Mouse (Mus musculus): ENCODE data around the gene Kmt2d. TPM values are rescaled to one million over a fixed set of nuclear protein-coding genes. Genes with fewer than 3 reads are reported as not detected.

Gene Kmt2d
- polyA plus RNA-seq, 1 experiment from 2014 or later = 13.3 TPM

- Histone ChIP-seq H3K27me3 (ENCODE audit: control insufficient read depth, insufficient read depth, low read length) (no peaks in the 10 kb centered on the region), H3K36me3 (ENCODE audit: control insufficient read depth, insufficient read depth, low read length) (no peaks in the 10 kb centered on the region), H3K4me3 (ENCODE audit: low read depth, low read length) (no peak overlapping the region), H3K9me3 (ENCODE audit: control insufficient read depth, low read length) (no peaks in the 10 kb centered on the region), H3K4me1 (ENCODE audit: control insufficient read depth, insufficient read depth, low read length) (peaks cover 11% of the 10 kb centered on the region; the same call in 1 of the 2 replicates), H3K9ac (ENCODE audit: low read length) (no peak overlapping the region), H3K27ac (ENCODE audit: low read depth, low read length) (no peak overlapping the region), H3K4me2 (no peak overlapping the region)
- ATAC-seq (ENCODE audit: low FRiP score) (no peak), DNase-seq (ENCODE audit: low spot score, missing footprints) (peak; percentile 96)
- 23% methylated on average over 3 of the region's 3 CpGs for WGBS
Observed at GRCm38 (mm10) chr15:98877331-98877730, 6.3 kb upstream of the Kmt2d start.

- peak overlapping the region; percentile 95 for H3K9ac ChIP-seq (ENCODE audit: low read length)
- H3K27me3 ChIP-seq (ENCODE audit: control insufficient read depth, insufficient read depth, low read length) = no peaks in the 10 kb centered on the region
- peak; percentile 90 for ATAC-seq (ENCODE audit: low FRiP score)
- peak; percentile 99 for DNase-seq (ENCODE audit: low spot score, missing footprints)
- no peaks in the 10 kb centered on the region for H3K36me3 ChIP-seq (ENCODE audit: control insufficient read depth, insufficient read depth, low read length)
- WGBS = 1% methylated on average over 51 of the region's 51 CpGs
- H3K4me2 ChIP-seq = peak overlapping the region; percentile 100
- H3K27ac ChIP-seq (ENCODE audit: low read depth, low read length) = peak overlapping the region; percentile 93
- H3K4me3 ChIP-seq (ENCODE audit: low read depth, low read length) = peak overlapping the region; percentile 99
- peaks cover 32% of the 10 kb centered on the region for H3K4me1 ChIP-seq (ENCODE audit: control insufficient read depth, insufficient read depth, low read length)
- no peaks in the 10 kb centered on the region for H3K9me3 ChIP-seq (ENCODE audit: control insufficient read depth, low read length)
Observed at GRCm38 (mm10) chr15:98871916-98872888, 1.2 kb upstream of the Kmt2d start.

- H3K4me2 ChIP-seq = peak overlapping the region; percentile 100
- DNase-seq (ENCODE audit: low spot score, missing footprints) (peak; percentile 94), ATAC-seq (ENCODE audit: low FRiP score) (no peak)
- no peaks in the 10 kb centered on the region for H3K9me3 ChIP-seq (ENCODE audit: control insufficient read depth, low read length)
- H3K36me3 ChIP-seq (ENCODE audit: control insufficient read depth, insufficient read depth, low read length) = peaks cover 7% of the 10 kb centered on the region; the same call in 1 of the 2 replicates
- H3K4me3 ChIP-seq (ENCODE audit: low read depth, low read length) = peak overlapping the region; percentile 99
- no peaks in the 10 kb centered on the region for H3K27me3 ChIP-seq (ENCODE audit: control insufficient read depth, insufficient read depth, low read length)
- peaks cover 32% of the 10 kb centered on the region for H3K4me1 ChIP-seq (ENCODE audit: control insufficient read depth, insufficient read depth, low read length)
- peak overlapping the region; percentile 95 for H3K9ac ChIP-seq (ENCODE audit: low read length)
- WGBS = under 1% methylated on average over 14 of the region's 16 CpGs
- H3K27ac ChIP-seq (ENCODE audit: low read depth, low read length) = peak overlapping the region; percentile 93; the same call in 1 of the 2 replicates
Observed at GRCm38 (mm10) chr15:98870179-98871069, 580 bp downstream of the Kmt2d start.

GRCm38 (mm10) chr15:98869342-98870178, 1.4 kb downstream of the Kmt2d start:
- Histone ChIP-seq H3K4me3 (ENCODE audit: low read depth, low read length) (peak overlapping the region; percentile 99), H3K36me3 (ENCODE audit: control insufficient read depth, insufficient read depth, low read length) (peaks cover 11% of the 10 kb centered on the region), H3K27ac (ENCODE audit: low read depth, low read length) (no peak overlapping the region; the same call in 1 of the 2 replicates), H3K9ac (ENCODE audit: low read length) (peak overlapping the region; percentile 95), H3K9me3 (ENCODE audit: control insufficient read depth, low read length) (no peaks in the 10 kb centered on the region), H3K4me1 (ENCODE audit: control insufficient read depth, insufficient read depth, low read length) (peaks cover 32% of the 10 kb centered on the region), H3K4me2 (peak overlapping the region; percentile 100), H3K27me3 (ENCODE audit: control insufficient read depth, insufficient read depth, low read length) (no peaks in the 10 kb centered on the region)
- WGBS = 13% methylated on average over 8 of the region's 8 CpGs
- DNase-seq (ENCODE audit: low spot score, missing footprints) (peak; percentile 89), ATAC-seq (ENCODE audit: low FRiP score) (no peak)

- 40% methylated on average over 11 of the region's 11 CpGs for WGBS
- no peaks in the 10 kb centered on the region for H3K27me3 ChIP-seq (ENCODE audit: control insufficient read depth, insufficient read depth, low read length)
- DNase-seq (ENCODE audit: low spot score, missing footprints) (no peak), ATAC-seq (ENCODE audit: low FRiP score) (no peak)
- H3K27ac ChIP-seq (ENCODE audit: low read depth, low read length) = no peak overlapping the region
- H3K9ac ChIP-seq (ENCODE audit: low read length) = peak overlapping the region; percentile 95
- H3K4me1 ChIP-seq (ENCODE audit: control insufficient read depth, insufficient read depth, low read length) = peaks cover 32% of the 10 kb centered on the region
- peaks cover 21% of the 10 kb centered on the region for H3K36me3 ChIP-seq (ENCODE audit: control insufficient read depth, insufficient read depth, low read length)
- no peaks in the 10 kb centered on the region for H3K9me3 ChIP-seq (ENCODE audit: control insufficient read depth, low read length)
- H3K4me2 ChIP-seq = peak overlapping the region; percentile 100
- peak overlapping the region; percentile 99 for H3K4me3 ChIP-seq (ENCODE audit: low read depth, low read length)
Observed at GRCm38 (mm10) chr15:98868346-98869063, 2.5 kb downstream of the Kmt2d start.

GRCm38 (mm10) chr15:98867321-98867720, 3.7 kb downstream of the Kmt2d start:
- ATAC-seq (ENCODE audit: low FRiP score) = no peak

GRCm38 (mm10) chr15:98866501-98866900, 4.5 kb downstream of the Kmt2d start:
- Histone ChIP-seq H3K4me3 (ENCODE audit: low read depth, low read length) (no peak overlapping the region), H3K36me3 (ENCODE audit: control insufficient read depth, insufficient read depth, low read length) (peaks cover 40% of the 10 kb centered on the region), H3K27me3 (ENCODE audit: control insufficient read depth, insufficient read depth, low read length) (no peaks in the 10 kb centered on the region), H3K4me1 (ENCODE audit: control insufficient read depth, insufficient read depth, low read length) (peaks cover 28% of the 10 kb centered on the region), H3K9ac (ENCODE audit: low read length) (no peak overlapping the region), H3K27ac (ENCODE audit: low read depth, low read length) (no peak overlapping the region), H3K4me2 (no peak overlapping the region), H3K9me3 (ENCODE audit: control insufficient read depth, low read length) (no peaks in the 10 kb centered on the region)
- 87% methylated on average over 5 of the region's 5 CpGs for WGBS
- ATAC-seq (ENCODE audit: low FRiP score) (no peak), DNase-seq (ENCODE audit: low spot score, missing footprints) (no peak)

More at GRCm38 (mm10) chr15:98867321-98867720, 3.7 kb downstream of the Kmt2d start:
- no peaks in the 10 kb centered on the region for H3K9me3 ChIP-seq (ENCODE audit: control insufficient read depth, low read length)
- no peak overlapping the region for H3K9ac ChIP-seq (ENCODE audit: low read length)
- no peak overlapping the region for H3K4me2 ChIP-seq
- no peak overlapping the region for H3K4me3 ChIP-seq (ENCODE audit: low read depth, low read length)
- no peaks in the 10 kb centered on the region for H3K27me3 ChIP-seq (ENCODE audit: control insufficient read depth, insufficient read depth, low read length)
- WGBS = 82% methylated on average over 6 of the region's 6 CpGs
- DNase-seq (ENCODE audit: low spot score, missing footprints) = no peak
- peaks cover 28% of the 10 kb centered on the region for H3K4me1 ChIP-seq (ENCODE audit: control insufficient read depth, insufficient read depth, low read length)
- H3K27ac ChIP-seq (ENCODE audit: low read depth, low read length) = no peak overlapping the region
- H3K36me3 ChIP-seq (ENCODE audit: control insufficient read depth, insufficient read depth, low read length) = peaks cover 32% of the 10 kb centered on the region

GRCm38 (mm10) chr15:98865771-98866170, 5.2 kb downstream of the Kmt2d start:
- Histone ChIP-seq H3K4me2 (no peak overlapping the region), H3K9ac (ENCODE audit: low read length) (no peak overlapping the region), H3K27ac (ENCODE audit: low read depth, low read length) (no peak overlapping the region), H3K9me3 (ENCODE audit: control insufficient read depth, low read length) (no peaks in the 10 kb centered on the region), H3K27me3 (ENCODE audit: control insufficient read depth, insufficient read depth, low read length) (no peaks in the 10 kb centered on the region), H3K4me3 (ENCODE audit: low read depth, low read length) (no peak overlapping the region), H3K4me1 (ENCODE audit: control insufficient read depth, insufficient read depth, low read length) (peaks cover 28% of the 10 kb centered on the region), H3K36me3 (ENCODE audit: control insufficient read depth, insufficient read depth, low read length) (peaks cover 47% of the 10 kb centered on the region)
- WGBS = 96% methylated on average over 8 of the region's 8 CpGs
- DNase-seq (ENCODE audit: low spot score, missing footprints) = no peak
- ATAC-seq (ENCODE audit: low FRiP score) = no peak
